Mouse (Mus musculus) ES-E14 (cell line): ENCODE data around the gene Rad50. TPM values are rescaled to one million over a fixed set of nuclear protein-coding genes. Genes with fewer than 3 reads are reported as not detected.

Source experiments
- DNase-seq: peaks from one replicate; pipeline ENCODE4 v3.0.0-alpha.2; 2013; ENCODE audit warnings: low read depth, low spot score
- H3K27ac ChIP-seq: 2 replicates; pipeline ENCODE4 v1.5.1; 2012; ENCODE audit warnings: low read depth, mild to moderate bottlenecking, low read length, moderate library complexity, mixed read lengths; ENCODE audit not compliant: poor library complexity, insufficient read depth, severe bottlenecking
- H3K36me3 ChIP-seq: 2 replicates; pipeline ENCODE4 v1.6.1; 2012; ENCODE audit warnings: mild to moderate bottlenecking, low read length, moderate library complexity, mixed read lengths; ENCODE audit not compliant: control insufficient read depth, poor library complexity, insufficient read depth, severe bottlenecking
- H3K4me1 ChIP-seq, 2 experiments: fragments of 150-350 bp in 1 of 2; sonication (generic) in 1 of 2; 2 replicates each; pipeline ENCODE4 v1.6.1; 2012; ENCODE audit warnings: low read length in 2 of 2, mild to moderate bottlenecking in 1 of 2, mixed read lengths in 1 of 2; ENCODE audit not compliant: control insufficient read depth in 2 of 2, insufficient read depth in 2 of 2, poor library complexity in 1 of 2
- H3K4me3 ChIP-seq, 2 experiments: fragments of 150-350 bp in 1 of 2; sonication (generic) in 1 of 2; 2 replicates each; pipeline ENCODE4 v1.5.1; 2012; ENCODE audit warnings: low read length in 2 of 2, low read depth in 1 of 2, mild to moderate bottlenecking in 1 of 2, mixed read lengths in 1 of 2; ENCODE audit not compliant: insufficient read depth in 1 of 2, poor library complexity in 1 of 2, severe bottlenecking in 1 of 2
- H3K9ac ChIP-seq: 2 replicates; pipeline ENCODE4 v1.6.1; 2012; ENCODE audit warnings: low read depth, mild to moderate bottlenecking, low read length, mixed read lengths; ENCODE audit not compliant: poor library complexity, insufficient read depth, severe bottlenecking
- H3K9me3 ChIP-seq: fragments of 150-350 bp; sonication (generic); 2 replicates; pipeline ENCODE4 v1.6.1; 2012; ENCODE audit warnings: low read depth, mild to moderate bottlenecking, low read length; ENCODE audit not compliant: control insufficient read depth, insufficient read depth
- CHD2 ChIP-seq: IDR thresholded peaks from 2 replicates; pipeline ENCODE4 v1.6.1; 2014; ENCODE audit warnings: mild to moderate bottlenecking, low read depth, low read length, inconsistent platforms
- HCFC1 ChIP-seq: IDR thresholded peaks from 2 replicates; pipeline ENCODE4 v1.6.1; 2012; ENCODE audit warnings: low read length, inconsistent platforms, borderline replicate concordance; ENCODE audit not compliant: insufficient read depth
- MAFK ChIP-seq: IDR thresholded peaks from 2 replicates; pipeline ENCODE4 v1.6.1; 2014; ENCODE audit warnings: mild to moderate bottlenecking, low read depth, low read length, inconsistent platforms; ENCODE audit not compliant: insufficient read depth
- ZC3H11A ChIP-seq: IDR thresholded peaks from 2 replicates; pipeline ENCODE4 v1.6.1; 2012; ENCODE audit warnings: low read depth, mild to moderate bottlenecking, inconsistent platforms, low read length, borderline replicate concordance
- ZNF384 ChIP-seq: IDR thresholded peaks from 2 replicates; pipeline ENCODE4 v1.6.1; 2012; ENCODE audit warnings: low read depth, low read length, inconsistent platforms
- in situ Hi-C, 2 experiments: fragments of 600-800 bp; cut with MboI; formaldehyde crosslinking; loops; one replicate each; pipeline ENCODE4 v1.15.1; 2025; ENCODE audit warnings: low sequenced_read_pairs in 2 of 2, inconsistent platforms in 1 of 2; ENCODE audit not compliant: unreplicated experiment in 2 of 2
- total RNA-seq: library from RNA; depleted of rRNA; stranded (reverse); fragments of 300-350 nt; gene quantifications from 2 replicates; pipeline ENCODE4 v1.2.3, GENCODE M21; 2012

The Rad50 gene
- total RNA-seq, 1 experiment = 32.0 TPM

DNA sequence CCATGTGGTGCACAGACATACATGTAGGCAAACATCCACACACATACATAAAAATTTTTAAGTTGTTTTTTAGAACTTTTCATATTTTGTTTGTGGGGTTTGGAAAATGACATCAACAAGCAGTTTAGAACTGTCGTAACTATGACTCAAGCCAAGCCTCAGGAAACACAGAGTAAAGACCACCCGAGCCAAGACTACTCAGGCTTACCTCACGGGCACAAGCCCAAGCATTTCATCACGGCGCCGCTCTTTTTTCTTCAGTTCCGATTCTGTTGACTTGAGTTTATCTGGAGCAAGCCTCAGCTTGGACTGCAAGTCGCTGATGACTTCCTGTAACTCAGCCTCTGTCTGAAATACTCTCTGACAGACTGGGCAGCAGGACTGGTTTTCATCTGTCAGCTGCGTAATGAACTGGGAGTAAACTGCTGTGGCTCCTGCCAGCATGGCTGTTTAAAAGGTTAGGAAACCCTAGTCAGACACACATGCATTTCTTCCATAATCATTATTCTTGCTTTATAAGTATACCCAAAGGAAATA is 24.1 kb downstream of the Rad50 start:
- H3K36me3 ChIP-seq = peaks cover 17% of the 10 kb centered on the region
- H3K9me3 ChIP-seq = no peaks in the 10 kb centered on the region
- in situ Hi-C loops = no loop called here
- H3K4me3 ChIP-seq = no peak overlapping the region
- DNase-seq = no peak
- H3K27ac ChIP-seq = no peak overlapping the region
- H3K9ac ChIP-seq = no peak overlapping the region
- H3K4me1 ChIP-seq = no peaks in the 10 kb centered on the region
- no peak for TF ChIP-seq ZNF384
- no peak for TF ChIP-seq HCFC1
- TF ChIP-seq MAFK = no peak
- no peak for TF ChIP-seq CHD2
- no peak for TF ChIP-seq ZC3H11A

DNA sequence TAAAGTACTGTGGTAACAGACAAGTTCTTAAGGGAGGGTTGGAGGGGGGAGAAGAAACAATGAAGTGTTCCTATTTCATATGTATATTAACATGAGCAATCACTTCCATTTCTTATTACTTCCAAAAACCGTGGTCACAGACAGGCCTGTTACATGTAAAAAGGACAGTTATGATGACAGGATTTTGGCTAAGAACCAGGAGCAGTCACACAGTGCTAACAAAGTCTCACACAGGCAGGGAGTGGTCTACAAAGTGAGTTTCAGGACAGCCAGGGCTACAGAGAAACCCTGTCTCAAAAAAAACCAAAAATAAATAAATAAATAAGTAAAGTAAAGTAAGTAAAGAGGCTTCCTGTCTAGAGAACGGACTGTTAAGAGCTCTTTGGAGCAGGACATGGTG is 24.9 kb downstream of the Rad50 start:
- Histone ChIP-seq H3K4me1 (no peaks in the 10 kb centered on the region), H3K36me3 (peaks cover 17% of the 10 kb centered on the region), H3K9me3 (no peaks in the 10 kb centered on the region), H3K27ac (no peak overlapping the region), H3K4me3 (no peak overlapping the region), H3K9ac (no peak overlapping the region)
- in situ Hi-C loops = no loop called here
- DNase-seq = no peak
- TF ChIP-seq CHD2 (no peak), MAFK (no peak)

DNA sequence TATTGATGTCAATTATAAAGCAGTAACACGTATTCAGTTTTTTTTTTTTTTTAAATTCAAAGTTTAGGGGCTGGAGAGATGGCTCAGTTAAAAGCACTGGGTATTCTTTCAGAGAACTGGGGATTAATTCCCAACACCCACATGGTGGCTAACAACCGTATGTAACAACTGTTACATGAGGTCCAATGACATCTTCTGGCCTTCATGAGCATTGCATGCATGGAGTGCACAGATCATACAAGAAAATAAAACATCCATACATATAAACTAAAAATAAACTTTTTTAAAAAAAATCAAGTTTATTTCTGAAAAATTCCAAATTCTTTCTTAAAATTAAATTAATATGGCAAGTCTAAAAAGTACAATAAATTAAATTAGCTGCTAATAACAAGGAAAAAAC is 25.4 kb downstream of the Rad50 start:
- H3K27ac ChIP-seq = no peak overlapping the region
- in situ Hi-C loops = no loop called here
- H3K9ac ChIP-seq = no peak overlapping the region
- H3K4me3 ChIP-seq = no peak overlapping the region
- no peak for TF ChIP-seq CHD2
- no peak for TF ChIP-seq ZC3H11A
- no peak for TF ChIP-seq HCFC1
- no peak for TF ChIP-seq MAFK
- no peak for TF ChIP-seq ZNF384
- H3K36me3 ChIP-seq = peaks cover 20% of the 10 kb centered on the region
- H3K9me3 ChIP-seq = no peaks in the 10 kb centered on the region
- DNase-seq = no peak
- H3K4me1 ChIP-seq = no peaks in the 10 kb centered on the region

DNA sequence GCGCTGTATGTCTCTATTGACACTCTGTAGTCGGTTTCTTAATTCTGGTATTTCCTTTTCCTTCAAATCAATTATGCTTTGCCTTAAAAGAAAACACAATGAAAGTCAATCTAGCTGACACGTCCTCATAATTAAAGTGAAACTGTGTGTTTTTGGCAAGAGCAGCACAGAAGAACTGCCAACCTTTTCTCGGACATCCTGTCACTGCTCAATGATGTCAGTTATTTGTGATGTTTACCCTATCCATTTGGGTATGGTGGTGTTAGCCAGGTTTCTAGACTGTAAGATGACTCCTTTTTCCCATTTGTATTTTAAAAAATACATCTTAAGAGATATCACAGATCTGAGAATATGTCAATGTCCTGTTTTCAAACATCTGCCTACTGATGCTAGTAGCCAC is 27.0 kb downstream of the Rad50 start:
- no peak for TF ChIP-seq CHD2
- Histone ChIP-seq H3K9ac (no peak overlapping the region), H3K4me3 (no peak overlapping the region), H3K4me1 (no peaks in the 10 kb centered on the region), H3K36me3 (peaks cover 17% of the 10 kb centered on the region), H3K9me3 (no peaks in the 10 kb centered on the region), H3K27ac (no peak overlapping the region)
- in situ Hi-C loops = no loop called here
- no peak for DNase-seq

DNA sequence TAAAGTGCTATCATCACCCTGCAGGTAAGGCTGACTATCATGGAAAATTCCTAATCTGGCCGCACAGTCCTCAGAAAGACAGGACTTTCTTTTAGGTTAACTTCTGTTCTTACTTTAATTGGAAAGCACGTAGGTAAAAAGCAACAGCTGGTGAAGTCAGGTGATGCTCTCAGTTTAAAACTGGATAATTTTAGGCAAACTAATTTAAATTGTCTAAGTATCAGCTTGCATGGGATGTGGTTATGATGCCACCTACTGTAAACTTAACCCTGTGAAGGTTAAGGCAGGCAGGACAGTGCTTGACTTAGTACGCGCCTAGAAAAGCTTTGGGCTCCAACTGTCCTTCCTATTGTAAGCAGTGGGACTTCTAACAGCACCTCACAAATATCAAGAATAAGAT is 35.7 kb downstream of the Rad50 start:
- no peak for TF ChIP-seq ZC3H11A
- TF ChIP-seq ZNF384 = no peak
- no peak for TF ChIP-seq HCFC1
- TF ChIP-seq CHD2 = no peak
- no peak for TF ChIP-seq MAFK
- Histone ChIP-seq H3K4me3 (no peak overlapping the region), H3K36me3 (peaks cover 20% of the 10 kb centered on the region), H3K27ac (no peak overlapping the region), H3K4me1 (no peaks in the 10 kb centered on the region), H3K9me3 (no peaks in the 10 kb centered on the region), H3K9ac (no peak overlapping the region)
- DNase-seq = no peak
- in situ Hi-C loops = no loop called here
